Mouse (Mus musculus): ENCODE results near the gene Acvr1.

Acvr1 gene

GRCm38 (mm10) chr2:58516920-58517319 is 50.0 kb downstream of the Acvr1 start:
- DNase-seq: no peak

GRCm38 (mm10) chr2:58516000-58516399 is 51.0 kb downstream of the Acvr1 start:
- DNase-seq: no peak

- no peak for DNase-seq
Observed at GRCm38 (mm10) chr2:58514489-58514888, 52.5 kb downstream of the Acvr1 start.

- no peak for DNase-seq
Observed at GRCm38 (mm10) chr2:58513212-58513611, 53.7 kb downstream of the Acvr1 start.

- no peak for DNase-seq
Observed at GRCm38 (mm10) chr2:58510192-58510591, 56.8 kb downstream of the Acvr1 start.

GRCm38 (mm10) chr2:58505306-58506090 is 61.5 kb downstream of the Acvr1 start:
- no peak for DNase-seq

- DNase-seq: no peak
Observed at GRCm38 (mm10) chr2:58496647-58497410, 70.1 kb downstream of the Acvr1 start.

- DNase-seq: no peak
Observed at GRCm38 (mm10) chr2:58495271-58495670, 71.7 kb downstream of the Acvr1 start.

GRCm38 (mm10) chr2:58493685-58494635 is 73.0 kb downstream of the Acvr1 start:
- DNase-seq: no peak

- DNase-seq: peak; percentile 38
Observed at GRCm38 (mm10) chr2:58489275-58489674, 77.7 kb downstream of the Acvr1 start.

GRCm38 (mm10) chr2:58488404-58488803 is 78.6 kb downstream of the Acvr1 start:
- DNase-seq: no peak

- no peak for DNase-seq
Observed at GRCm38 (mm10) chr2:58487279-58487560, 79.7 kb downstream of the Acvr1 start.

- DNase-seq: no peak
Observed at GRCm38 (mm10) chr2:58486441-58487278, 80.3 kb downstream of the Acvr1 start.

GRCm38 (mm10) chr2:58485683-58486082 is 81.3 kb downstream of the Acvr1 start:
- DNase-seq: no peak

- DNase-seq: no peak
Observed at GRCm38 (mm10) chr2:58485152-58485551, 81.8 kb downstream of the Acvr1 start.

GRCm38 (mm10) chr2:58484284-58484965 is 82.5 kb downstream of the Acvr1 start:
- no peak for DNase-seq

- no peak for DNase-seq
Observed at GRCm38 (mm10) chr2:58481450-58482100, 85.4 kb downstream of the Acvr1 start.

- DNase-seq: no peak
Observed at GRCm38 (mm10) chr2:58480764-58481163, 86.2 kb downstream of the Acvr1 start.

- DNase-seq: no peak
Observed at GRCm38 (mm10) chr2:58479536-58479935, 87.4 kb downstream of the Acvr1 start.

GRCm38 (mm10) chr2:58478144-58478543 is 88.8 kb downstream of the Acvr1 start:
- DNase-seq: no peak
